Mouse (Mus musculus) liver, embryonic 14.5 days (tissue): ENCODE measurements at regions not wholly inside any gene's neighbourhood (a gene's known extent, or its start where the extent isn't known, plus 50 kb on each side); places are given as distances from the start of the nearest gene placed in this dataset.

Source experiments
- CTCF ChIP-seq: IDR thresholded peaks from 2 replicates; pipeline ENCODE4 v1.5.1; 2016; ENCODE audit warnings: antibody characterized with exemption, low read depth, control low read depth
- EP300 ChIP-seq: IDR thresholded peaks from 2 replicates; pipeline ENCODE4 v1.6.1; 2016; ENCODE audit warnings: antibody characterized with exemption, low read depth

GRCm38 (mm10) chr14:25336875-25337274 lies 122.1 kb upstream of the Zmiz1 start:
- TF ChIP-seq CTCF = no peak
- TF ChIP-seq EP300 = no peak
